Mouse (Mus musculus) heart, postnatal 0 days (tissue): ENCODE measurements around the gene Rnf111.

Experiments used
- CTCF ChIP-seq: IDR thresholded peaks from 2 replicates; pipeline ENCODE4 v1.5.1; 2016; ENCODE audit warnings: antibody characterized with exemption, control low read depth, low read depth
- EP300 ChIP-seq: IDR thresholded peaks from 2 replicates; pipeline ENCODE4 v1.6.1; 2016; ENCODE audit warnings: antibody characterized with exemption, low read depth

DNA sequence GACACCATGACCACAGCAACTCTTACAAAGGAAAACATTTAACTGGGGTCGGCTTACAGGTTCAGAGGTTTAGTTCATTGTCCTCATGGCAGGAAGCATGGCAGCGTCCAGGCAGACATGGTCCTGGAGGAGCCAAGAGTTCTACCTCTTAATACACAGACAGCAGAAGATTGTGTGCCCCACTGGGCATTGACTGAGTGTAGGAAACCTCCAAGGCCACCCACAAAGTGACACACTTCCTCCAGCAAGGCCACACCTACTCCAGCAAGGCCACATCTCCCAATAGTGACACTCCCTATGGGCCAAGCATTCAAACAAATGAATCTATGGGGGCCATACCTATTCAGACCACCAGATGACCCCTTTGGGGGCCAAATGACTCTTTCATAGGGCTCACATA lies 107.4 kb downstream of the Rnf111 start:
- TF ChIP-seq CTCF, result no peak
- TF ChIP-seq EP300, result no peak
